Mouse (Mus musculus) myocyte (in vitro differentiated cells): Measurements from ENCODE around the gene Abce1. TPM values are rescaled to one million over a fixed set of nuclear protein-coding genes. Genes with fewer than 3 reads are reported as not detected.

Source experiments
- H3K27me3 ChIP-seq: one replicate; pipeline ENCODE4 v1.6.1; 2011; ENCODE audit not compliant: control insufficient read depth, insufficient read depth, insufficient read length
- H3K36me3 ChIP-seq: one replicate; pipeline ENCODE4 v1.6.1; 2011; ENCODE audit not compliant: control insufficient read depth, insufficient read depth
- H3K4me2 ChIP-seq: one replicate; pipeline ENCODE4 v1.6.1; 2011; ENCODE audit warnings: low read depth, control low read depth
- H3K4me3 ChIP-seq: one replicate; pipeline ENCODE4 v1.5.1; 2011; ENCODE audit warnings: mild to moderate bottlenecking, control low read depth, moderate library complexity
- H3K79me2 ChIP-seq: one replicate; pipeline ENCODE4 v1.6.1; 2011; ENCODE audit not compliant: control insufficient read depth, insufficient read depth
- H3ac ChIP-seq: one replicate; pipeline ENCODE4 v1.6.1; 2011; ENCODE audit not compliant: control insufficient read depth, insufficient read length
- CEBPB ChIP-seq: IDR thresholded peaks from 2 replicates; pipeline ENCODE4 v1.6.1; 2011; ENCODE audit warnings: mild to moderate bottlenecking, moderate library complexity; ENCODE audit not compliant: poor library complexity, insufficient read depth, severe bottlenecking
- E2F4 ChIP-seq: IDR thresholded peaks from one replicate; pipeline ENCODE4 v1.6.1; 2011; ENCODE audit warnings: mild to moderate bottlenecking, control low read depth, moderate library complexity; ENCODE audit not compliant: insufficient read depth
- MAX ChIP-seq: IDR thresholded peaks from one replicate; pipeline ENCODE4 v1.6.1; 2011; ENCODE audit warnings: low read depth, mild to moderate bottlenecking, control low read depth
- MYOD1 ChIP-seq, 3 experiments: IDR thresholded peaks; one replicate each; pipeline ENCODE4 v1.6.1; 2011; ENCODE audit warnings: control low read depth in 2 of 3, low read depth in 2 of 3, mild to moderate bottlenecking in 2 of 3, moderate library complexity in 1 of 3; ENCODE audit not compliant: insufficient read length in 2 of 3, control insufficient read depth in 1 of 3
- MYOG ChIP-seq, 3 experiments: IDR thresholded peaks; one replicate each; pipeline ENCODE4 v1.6.1; 2011; ENCODE audit warnings: control low read depth in 2 of 3, low read depth in 2 of 3, mild to moderate bottlenecking in 2 of 3; ENCODE audit not compliant: insufficient read length in 2 of 3, control insufficient read depth in 1 of 3, insufficient read depth in 1 of 3
- POLR2A ChIP-seq: IDR thresholded peaks from one replicate; pipeline ENCODE4 v1.6.1; 2011; ENCODE audit warnings: low read depth, mild to moderate bottlenecking, control low read depth, moderate library complexity; ENCODE audit not compliant: insufficient read length
- POLR2AphosphoS2 ChIP-seq: IDR thresholded peaks from one replicate; pipeline ENCODE4 v1.6.1; 2011; ENCODE audit warnings: low read depth, control low read depth; ENCODE audit not compliant: insufficient read length
- REST ChIP-seq: IDR thresholded peaks from one replicate; pipeline ENCODE4 v1.6.1; 2011; ENCODE audit warnings: mild to moderate bottlenecking, control low read depth, moderate library complexity; ENCODE audit not compliant: insufficient read depth, insufficient read length
- SRF ChIP-seq: IDR thresholded peaks from one replicate; pipeline ENCODE4 v1.6.1; 2011; ENCODE audit warnings: low read depth; ENCODE audit not compliant: control insufficient read depth, insufficient read length
- TCF12 ChIP-seq: IDR thresholded peaks from one replicate; pipeline ENCODE4 v1.6.1; 2011; ENCODE audit warnings: mild to moderate bottlenecking, control low read depth; ENCODE audit not compliant: poor library complexity, insufficient read depth, severe bottlenecking
- TCF3 ChIP-seq: IDR thresholded peaks from one replicate; pipeline ENCODE4 v1.6.1; 2011; ENCODE audit warnings: low read depth, control low read depth; ENCODE audit not compliant: insufficient read length
- USF1 ChIP-seq: IDR thresholded peaks from one replicate; pipeline ENCODE4 v1.6.1; 2011; ENCODE audit warnings: low read depth, mild to moderate bottlenecking, control low read depth, moderate library complexity
- polyA plus RNA-seq: library from polyadenylated mRNA; unstranded; fragments of >200 nt; fragmentation: generic; extraction: Trizol; gene quantifications from one replicate; pipeline ENCODE4 v1.2.1, GENCODE M21; 2012; ENCODE audit warnings: missing spikeins

Abce1 gene
- polyA plus RNA-seq, 1 experiment: 27.8 TPM

DNA sequence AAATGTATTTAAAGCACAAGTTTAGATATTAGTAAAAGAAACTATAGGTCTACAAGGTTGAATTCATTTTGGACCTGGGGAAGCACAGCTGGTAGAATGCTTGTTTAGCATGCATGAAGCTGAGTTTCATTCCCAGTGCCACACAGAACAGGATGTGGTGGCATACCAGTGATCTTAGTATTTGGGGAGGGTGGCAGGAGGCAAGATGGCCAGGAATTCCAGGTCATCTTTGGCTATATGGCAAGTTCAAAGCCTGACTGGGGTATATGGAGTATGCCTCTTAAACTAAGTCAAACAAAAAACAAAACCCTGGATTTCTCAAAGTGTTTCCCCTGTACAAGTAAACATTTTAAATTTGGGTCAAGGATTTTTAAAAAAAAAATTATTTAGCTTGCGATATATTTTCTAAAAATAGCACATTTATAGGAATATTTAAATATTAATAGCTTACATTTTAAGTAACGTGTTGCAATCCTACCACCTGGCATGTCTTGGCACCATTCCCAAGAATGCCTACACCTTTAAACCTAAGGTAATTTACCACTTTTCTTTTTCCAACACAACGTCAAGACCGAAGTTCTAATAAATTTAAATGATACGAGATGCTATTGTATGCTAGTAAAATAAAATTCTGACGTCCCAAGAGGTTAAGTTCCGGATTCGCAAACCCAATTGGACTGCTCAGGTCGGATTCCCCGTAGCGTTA is 73.4 kb downstream of the Abce1 start:
- Histone ChIP-seq H3K4me3 (peak overlapping the region; percentile 47), H3K4me2 (peak overlapping the region; percentile 93), H3ac (no peak overlapping the region), H3K79me2 (peaks cover 34% of the 10 kb centered on the region), H3K36me3 (no peaks in the 10 kb centered on the region), H3K27me3 (no peaks in the 10 kb centered on the region)
- TF ChIP-seq MYOG (IDR thresholded peaks at IDR 0.05; ENCODE audit: control insufficient read depth in 1 of 3, insufficient read depth in 1 of 3, insufficient read length in 2 of 3, low read depth in 2 of 3): no peak
- TF ChIP-seq TCF12: no peak
- no peak for TF ChIP-seq POLR2AphosphoS2
- no peak for TF ChIP-seq MAX
- TF ChIP-seq POLR2A: no peak
- TF ChIP-seq CEBPB: no peak
- no peak for TF ChIP-seq TCF3
- no peak for TF ChIP-seq MYOD1 (IDR thresholded peaks at IDR 0.05; ENCODE audit: control insufficient read depth in 1 of 3, insufficient read length in 2 of 3, low read depth in 2 of 3)
- no peak for TF ChIP-seq USF1
- TF ChIP-seq REST: no peak
- no peak for TF ChIP-seq E2F4

DNA sequence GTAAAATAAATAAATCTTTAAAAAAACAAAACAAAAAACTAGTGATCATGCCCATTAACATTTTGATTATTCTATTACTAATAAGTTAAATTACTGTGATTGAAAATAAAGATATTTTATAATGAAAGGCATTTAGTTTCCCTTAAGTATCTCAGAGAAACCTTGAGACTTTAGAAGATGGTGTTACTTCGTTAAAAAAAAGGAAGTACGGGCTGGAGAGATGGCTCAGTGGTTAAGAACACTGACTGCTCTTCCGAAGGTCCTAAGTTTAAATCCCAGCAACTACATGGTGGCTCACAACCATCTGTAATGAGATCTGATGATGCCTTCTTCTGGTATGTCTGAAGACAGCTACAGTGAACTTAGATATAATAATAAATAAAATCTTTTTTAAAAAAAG is 74.3 kb downstream of the Abce1 start:
- Histone ChIP-seq H3K36me3 (no peaks in the 10 kb centered on the region), H3K27me3 (no peaks in the 10 kb centered on the region), H3K79me2 (peaks cover 25% of the 10 kb centered on the region), H3ac (no peak overlapping the region), H3K4me3 (no peak overlapping the region), H3K4me2 (no peak overlapping the region)
- TF ChIP-seq REST (no peak), POLR2A (no peak), TCF12 (no peak), MYOG (IDR thresholded peaks at IDR 0.05; ENCODE audit: control insufficient read depth in 1 of 3, insufficient read depth in 1 of 3, insufficient read length in 2 of 3, low read depth in 2 of 3) (no peak), CEBPB (no peak), MAX (no peak), POLR2AphosphoS2 (no peak), TCF3 (no peak), USF1 (no peak), E2F4 (no peak), SRF (no peak), MYOD1 (IDR thresholded peaks at IDR 0.05; ENCODE audit: control insufficient read depth in 1 of 3, insufficient read length in 2 of 3, low read depth in 2 of 3) (no peak)

DNA sequence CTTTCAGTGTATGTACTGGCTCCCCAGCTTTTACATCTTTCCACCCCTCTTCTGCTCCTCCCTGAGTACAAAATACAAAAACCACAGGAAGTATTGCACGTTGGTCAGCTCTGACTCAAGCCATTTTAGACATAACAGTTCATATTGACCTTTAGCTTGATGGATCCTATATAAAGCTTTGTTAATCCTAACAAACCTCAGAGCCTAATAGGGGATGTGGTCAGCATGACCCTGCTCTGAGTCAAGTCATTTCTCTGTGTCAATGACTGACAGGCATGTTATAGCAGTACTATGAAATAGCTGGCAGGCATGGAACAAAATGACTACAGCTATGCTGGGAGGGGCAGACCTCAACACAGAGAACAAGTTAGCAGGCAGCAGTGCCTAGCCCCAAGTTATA is 75.4 kb downstream of the Abce1 start:
- Histone ChIP-seq H3K79me2 (peaks cover 14% of the 10 kb centered on the region), H3K27me3 (no peaks in the 10 kb centered on the region), H3ac (no peak overlapping the region), H3K4me2 (no peak overlapping the region), H3K36me3 (no peaks in the 10 kb centered on the region), H3K4me3 (no peak overlapping the region)
- TF ChIP-seq POLR2AphosphoS2 (no peak), MAX (no peak), SRF (no peak)

DNA sequence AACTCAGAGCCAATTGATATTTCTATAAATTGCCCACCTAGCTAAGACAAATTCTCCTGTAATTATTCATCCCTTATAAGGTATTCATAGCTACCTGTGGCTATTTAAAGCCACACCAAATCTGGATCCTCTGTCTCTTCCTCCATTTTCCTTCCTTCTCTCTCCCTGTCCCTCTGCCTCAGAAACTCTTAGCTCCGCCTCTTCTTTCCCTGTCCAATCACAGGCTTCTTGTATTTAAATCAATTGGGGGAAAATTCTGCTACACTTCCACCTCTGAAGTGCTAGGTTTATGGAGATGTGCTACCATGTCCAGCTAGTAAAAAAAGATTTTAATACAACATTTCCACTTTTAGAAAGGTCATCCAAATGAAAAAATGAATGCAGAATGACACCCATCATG is 76.0 kb downstream of the Abce1 start:
- peaks cover 7% of the 10 kb centered on the region for H3K79me2 ChIP-seq
- no peak overlapping the region for H3K4me3 ChIP-seq
- H3K4me2 ChIP-seq: no peak overlapping the region
- TF ChIP-seq USF1 (no peak), POLR2A (no peak), REST (no peak), POLR2AphosphoS2 (no peak), TCF12 (no peak), MAX (no peak), SRF (no peak), TCF3 (no peak), CEBPB (no peak)
- no peaks in the 10 kb centered on the region for H3K27me3 ChIP-seq
- H3ac ChIP-seq: no peak overlapping the region
- no peaks in the 10 kb centered on the region for H3K36me3 ChIP-seq

Other genes with a start within 250 kb of the Abce1 start
- 6.0 TPM for gene Otud4, start 72.1 kb downstream of the Abce1 start, polyA plus RNA-seq
- 7.7 TPM for gene Anapc10, start 80 bp upstream of the Abce1 start, polyA plus RNA-seq